Mouse (Mus musculus) heart, adult 2 months (tissue): Measurements from ENCODE around the gene Hrh2. TPM values are rescaled to one million over a fixed set of nuclear protein-coding genes. Genes with fewer than 3 reads are reported as not detected.

Source experiments
- DNase-seq, 2 experiments: peaks; one replicate each; pipeline ENCODE4 v3.0.0; 2021
- H3K27ac ChIP-seq: fragments of 200-600 bp; 2 replicates; pipeline ENCODE4 v1.8.1; 2022
- H3K27me3 ChIP-seq: fragments of 200-500 bp; 2 replicates; pipeline ENCODE4 v1.6.1; 2012; ENCODE audit warnings: mild to moderate bottlenecking, low read length, inconsistent platforms, mixed read lengths; ENCODE audit not compliant: control insufficient read depth, insufficient read depth
- H3K36me3 ChIP-seq: fragments of 200-500 bp; 2 replicates; pipeline ENCODE4 v1.6.1; 2012; ENCODE audit warnings: low read length, inconsistent platforms; ENCODE audit not compliant: control insufficient read depth, insufficient read depth
- H3K4me1 ChIP-seq: fragments of 200-500 bp; 2 replicates; pipeline ENCODE4 v1.6.1; 2011; ENCODE audit warnings: low read length; ENCODE audit not compliant: control insufficient read depth, insufficient read depth
- H3K4me3 ChIP-seq: fragments of 200-600 bp; 2 replicates; pipeline ENCODE4 v1.8.1; 2022
- H3K79me2 ChIP-seq: fragments of 200-500 bp; replicated peaks from 2 replicates; pipeline ENCODE4 v1.6.1; 2012; ENCODE audit warnings: mild to moderate bottlenecking, inconsistent platforms, low read length, moderate library complexity, mixed read lengths; ENCODE audit not compliant: control insufficient read depth, insufficient read depth
- H3K9ac ChIP-seq: fragments of 200-500 bp; 2 replicates; pipeline ENCODE4 v1.6.1; 2012; ENCODE audit warnings: low read depth, mild to moderate bottlenecking, control low read depth, inconsistent platforms, low read length, mixed read lengths
- CTCF ChIP-seq: fragments of 200-600 bp; IDR thresholded peaks from 2 replicates; pipeline ENCODE4 v1.8.1; 2022; ENCODE audit warnings: antibody characterized with exemption, mild to moderate bottlenecking, moderate library complexity
- EP300 ChIP-seq: fragments of 200-500 bp; IDR thresholded peaks from 2 replicates; pipeline ENCODE4 v1.6.1; 2011; ENCODE audit warnings: low read depth, low read length, control low read depth; ENCODE audit not compliant: insufficient read depth
- POLR2A ChIP-seq: fragments of 200-500 bp; IDR thresholded peaks from 2 replicates; pipeline ENCODE4 v1.6.1; 2011; ENCODE audit warnings: mild to moderate bottlenecking, low read depth, low read length, control low read depth; ENCODE audit not compliant: insufficient read depth
- WGBS: fragments of 180-500 bp; shearing (Covaris S2); methylation state at CpG from one replicate; pipeline ENCODE4 v1.1.7; 2018; 5-methylcytosine and 5-hydroxymethylcytosine counted together
- intact Hi-C: fragments of 180-260 bp; cut with DNase I; formaldehyde crosslinking; loops from one replicate; pipeline ENCODE4 v1.15.1; 2025
- polyA plus RNA-seq: library from polyadenylated mRNA; depleted of rRNA; stranded (reverse); fragments of >200 nt; gene quantifications from 2 replicates; pipeline ENCODE4 v1.2.3, GENCODE M21; 2012
- total RNA-seq, 2 experiments: library from RNA; stranded (reverse); gene quantifications; 2 replicates each; pipeline ENCODE4 v1.2.3; 2021

The Hrh2 gene
- total and polyA plus RNA-seq, 3 experiments, result 0.23 to 0.68 (median 0.34) TPM

DNA sequence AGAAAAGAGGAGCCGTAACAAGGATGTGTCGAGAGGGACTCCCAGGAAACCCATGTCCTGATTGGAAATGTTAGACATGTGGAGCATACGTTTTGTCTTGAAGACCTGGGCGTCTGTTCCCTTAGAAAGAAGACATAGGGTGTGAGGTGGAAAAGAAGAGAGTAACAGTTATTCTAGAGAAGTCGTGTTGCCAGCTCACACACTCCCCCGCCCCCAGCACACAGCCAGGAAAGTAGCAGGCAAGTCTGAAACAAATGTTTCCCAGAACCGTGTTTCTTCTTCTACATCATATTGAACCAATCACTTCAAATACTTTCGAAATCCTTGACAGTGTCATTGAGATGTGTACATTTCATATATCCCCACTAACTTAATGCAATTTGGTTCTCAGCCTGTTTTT lies 28.6 kb upstream of the Hrh2 start:
- no peaks in the 10 kb centered on the region for H3K79me2 ChIP-seq
- H3K36me3 ChIP-seq, result no peaks in the 10 kb centered on the region
- H3K27me3 ChIP-seq, result no peaks in the 10 kb centered on the region
- no peak for DNase-seq
- H3K9ac ChIP-seq, result no peak overlapping the region
- no peak overlapping the region for H3K4me3 ChIP-seq
- no peak overlapping the region for H3K27ac ChIP-seq
- H3K4me1 ChIP-seq, result peaks cover 2% of the 10 kb centered on the region
- intact Hi-C loops, result no loop called here
- TF ChIP-seq CTCF, result no peak
- no peak for TF ChIP-seq POLR2A
- no peak for TF ChIP-seq EP300
- WGBS, result 87% methylated on average over 8 of the region's 8 CpGs

DNA sequence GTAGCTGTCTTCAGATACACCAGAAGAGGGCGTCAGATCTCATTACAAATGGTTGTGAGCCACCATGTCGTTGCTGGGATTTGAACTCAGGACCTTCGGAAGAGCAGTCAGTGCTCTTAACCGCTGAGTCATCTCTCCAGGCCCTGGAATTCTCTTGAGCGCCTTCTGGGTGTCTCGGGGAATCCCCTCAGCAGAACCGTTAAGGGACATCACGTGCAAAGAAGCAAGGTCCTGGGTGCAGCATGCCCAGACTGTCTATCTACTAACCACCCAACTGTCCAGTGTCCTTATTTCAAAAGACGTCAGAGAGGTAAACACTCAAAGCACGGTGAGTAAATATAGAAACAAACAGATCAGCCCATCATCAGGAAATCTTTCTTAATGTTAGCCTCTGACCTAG lies 27.5 kb upstream of the Hrh2 start:
- Histone ChIP-seq H3K4me3 (no peak overlapping the region), H3K27me3 (no peaks in the 10 kb centered on the region), H3K36me3 (no peaks in the 10 kb centered on the region), H3K79me2 (no peaks in the 10 kb centered on the region), H3K4me1 (peaks cover 2% of the 10 kb centered on the region), H3K9ac (no peak overlapping the region), H3K27ac (no peak overlapping the region; the same call in 1 of the 2 replicates)
- no peak for DNase-seq
- intact Hi-C loops, result no loop called here
- 65% methylated on average over 10 of the region's 10 CpGs for WGBS
- no peak for TF ChIP-seq CTCF

DNA sequence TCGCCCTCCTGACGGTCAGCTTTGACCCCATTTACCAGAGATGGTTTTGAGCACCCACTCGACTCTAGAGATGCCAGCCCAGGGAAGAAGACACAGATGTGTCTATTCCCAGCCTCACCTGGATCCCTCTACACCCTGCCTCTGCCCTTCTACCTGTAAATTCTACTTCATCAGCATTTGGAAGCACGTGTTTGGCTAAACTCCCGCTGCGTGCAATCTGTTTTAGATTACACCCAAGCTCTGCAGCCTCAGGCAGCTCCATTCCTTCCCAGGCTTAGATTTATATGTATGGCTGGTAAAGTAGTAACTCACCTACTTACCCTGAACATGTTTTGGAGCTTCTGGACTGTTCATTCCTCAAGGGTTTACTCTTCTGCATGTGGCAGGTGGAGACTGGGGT lies 26.9 kb upstream of the Hrh2 start:
- intact Hi-C loops, result no loop called here
- TF ChIP-seq CTCF (no peak), EP300 (no peak), POLR2A (no peak)
- Histone ChIP-seq H3K4me3 (no peak overlapping the region), H3K36me3 (no peaks in the 10 kb centered on the region), H3K79me2 (no peaks in the 10 kb centered on the region), H3K4me1 (peaks cover 2% of the 10 kb centered on the region), H3K27me3 (no peaks in the 10 kb centered on the region), H3K27ac (peak overlapping the region; percentile 43), H3K9ac (no peak overlapping the region)
- no peak for DNase-seq
- WGBS, result 47% methylated on average over 6 of the region's 6 CpGs

DNA sequence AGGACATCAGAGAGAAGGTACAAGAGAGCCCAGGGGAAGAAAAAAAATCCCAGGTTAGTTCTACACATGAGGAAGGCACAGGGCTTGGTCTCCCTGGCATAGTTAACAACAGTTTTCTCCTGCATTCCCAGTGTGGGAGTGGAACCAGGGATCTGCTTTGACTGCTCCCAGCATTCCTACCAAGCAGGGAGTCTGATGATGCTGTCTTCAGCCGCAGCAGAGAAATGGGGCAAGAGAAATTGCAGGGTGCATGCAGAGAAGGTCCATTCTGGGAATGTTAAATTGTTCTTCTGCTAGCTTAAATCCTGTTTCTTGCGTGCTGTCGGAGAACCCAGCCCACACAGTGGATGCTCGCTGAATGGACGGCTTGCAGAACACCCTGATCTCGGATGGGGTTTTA lies 26.2 kb upstream of the Hrh2 start:
- no peak for DNase-seq
- Histone ChIP-seq H3K4me3 (no peak overlapping the region), H3K27ac (no peak overlapping the region; the same call in 1 of the 2 replicates), H3K4me1 (peaks cover 2% of the 10 kb centered on the region), H3K36me3 (no peaks in the 10 kb centered on the region), H3K27me3 (no peaks in the 10 kb centered on the region), H3K9ac (no peak overlapping the region), H3K79me2 (no peaks in the 10 kb centered on the region)
- TF ChIP-seq EP300 (no peak), CTCF (no peak), POLR2A (no peak)
- intact Hi-C loops, result no loop called here
- 91% methylated on average over 6 of the region's 6 CpGs for WGBS

DNA sequence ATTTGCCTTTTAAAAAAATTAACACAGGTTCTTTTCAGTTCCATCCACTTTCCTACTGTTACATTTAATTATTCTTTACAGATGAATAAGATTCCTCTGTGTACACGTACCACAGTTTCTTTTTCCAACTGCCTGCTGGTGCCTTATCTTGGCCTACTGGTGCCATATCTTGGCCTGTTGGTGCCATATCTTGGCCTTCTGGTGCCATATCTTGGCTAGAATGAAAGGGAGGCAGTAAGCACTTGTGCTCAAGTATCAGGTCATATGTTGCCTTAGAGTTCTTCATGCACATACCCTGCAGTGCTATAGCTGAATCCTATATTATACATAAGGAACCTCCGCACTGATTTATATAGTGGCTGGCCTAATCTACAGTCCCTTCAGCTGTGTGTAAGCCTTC lies 24.9 kb upstream of the Hrh2 start:
- Histone ChIP-seq H3K4me3 (no peak overlapping the region), H3K4me1 (peaks cover 2% of the 10 kb centered on the region), H3K27me3 (no peaks in the 10 kb centered on the region), H3K36me3 (no peaks in the 10 kb centered on the region), H3K27ac (no peak overlapping the region), H3K9ac (no peak overlapping the region), H3K79me2 (no peaks in the 10 kb centered on the region)
- intact Hi-C loops, result no loop called here
- DNase-seq, result no peak
- TF ChIP-seq EP300 (no peak), CTCF (no peak), POLR2A (no peak)
- WGBS, result 89% methylated on average over 2 of the region's 2 CpGs

DNA sequence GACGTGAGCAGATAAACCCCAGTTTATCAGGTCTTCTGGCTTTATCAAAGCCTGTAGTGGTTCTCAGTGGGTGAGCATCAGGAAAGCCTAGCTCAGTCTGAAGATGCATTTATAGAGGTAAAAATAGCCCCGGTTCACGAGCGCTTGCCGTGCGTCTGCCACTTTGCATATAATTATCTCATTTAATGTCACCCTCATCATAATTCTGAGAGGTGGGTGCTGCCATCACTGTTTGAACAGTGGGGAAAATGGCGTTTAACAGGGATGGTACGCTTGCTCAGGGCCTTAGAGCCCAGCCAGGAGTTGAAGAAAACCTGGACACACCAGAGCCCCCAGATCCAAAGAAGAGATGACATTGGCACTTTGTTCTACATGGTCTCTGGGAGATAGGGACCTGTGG lies 23.3 kb upstream of the Hrh2 start:
- H3K27ac ChIP-seq, result no peak overlapping the region
- WGBS, result 73% methylated on average over 8 of the region's 8 CpGs
- no peak overlapping the region for H3K4me3 ChIP-seq

More for the DNA sequence above, 23.3 kb upstream of the Hrh2 start:
- Histone ChIP-seq H3K9ac (no peak overlapping the region), H3K36me3 (no peaks in the 10 kb centered on the region), H3K79me2 (no peaks in the 10 kb centered on the region), H3K27me3 (no peaks in the 10 kb centered on the region), H3K4me1 (peaks cover 1% of the 10 kb centered on the region)
- intact Hi-C loops, result no loop called here
- TF ChIP-seq EP300 (no peak), CTCF (no peak), POLR2A (no peak)
- no peak for DNase-seq
